8 mouse cellular contexts compared by ENCODE assay signal in the genomic region with DNA sequence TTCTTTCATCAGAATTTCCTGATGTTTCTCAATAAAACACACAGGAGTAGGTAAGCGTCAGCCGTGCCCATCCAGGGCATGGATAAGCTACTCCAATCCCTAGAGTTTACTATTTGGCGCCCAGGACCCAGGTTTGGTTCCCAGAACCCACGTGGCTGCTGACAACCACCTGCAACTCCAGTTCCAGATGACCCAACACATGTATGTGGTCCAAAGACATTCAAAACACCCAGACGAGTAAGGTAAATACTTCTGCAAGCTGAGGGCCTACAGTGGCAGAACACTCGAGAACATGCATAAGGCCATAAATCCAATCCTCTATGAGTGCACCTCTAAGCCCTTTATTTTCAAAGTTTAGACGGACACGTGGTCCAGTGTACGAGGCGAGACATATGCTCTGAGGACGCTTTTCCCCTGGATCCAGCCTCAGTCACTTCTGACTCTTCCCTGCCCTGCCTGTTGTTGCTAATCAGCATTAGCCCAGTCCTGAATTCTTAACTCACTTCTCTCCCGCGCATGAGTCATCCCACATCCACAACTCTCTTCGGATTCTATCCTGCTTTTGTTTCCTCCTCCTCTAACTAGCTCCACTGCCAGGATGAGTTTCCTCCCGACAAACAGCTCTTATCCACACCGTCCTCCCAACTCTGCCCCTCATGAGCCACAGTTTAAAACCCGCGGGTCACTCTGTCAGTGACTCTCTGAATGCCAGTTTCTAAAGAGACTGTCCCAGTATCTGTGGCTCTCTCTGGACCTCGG. TPM values are rescaled to one million over a fixed set of nuclear protein-coding genes. Genes with fewer than 3 reads are reported as not detected.
DNase-seq lines count a peak whose midpoint lies in the region; ATAC-seq and TF ChIP-seq lines count a peak whose summit lies in the region.

No protein-coding gene starts in this region.

- peak overlapping the region; percentile 37; the same call in 1 of the 2 replicates for H3K27ac ChIP-seq in heart, embryonic 10.5 days
- no peak overlapping the region for H3K27ac ChIP-seq in forebrain, embryonic 10.5 days

- H3K27me3 ChIP-seq in heart, embryonic 10.5 days (ENCODE audit: insufficient read depth, poor library complexity, severe bottlenecking), result no peaks in the 10 kb centered on the region
- no peaks in the 10 kb centered on the region for H3K27me3 ChIP-seq in G1E (ENCODE audit: insufficient read depth, low read length)
- no peaks in the 10 kb centered on the region for H3K27me3 ChIP-seq in forebrain, embryonic 10.5 days (ENCODE audit: poor library complexity, severe bottlenecking)

- WGBS in heart, embryonic 10.5 days, result 57% methylated on average over 19 of the region's 19 CpGs
- WGBS in forebrain, embryonic 10.5 days, result 85% methylated on average over 19 of the region's 19 CpGs

- peaks cover 2% of the 10 kb centered on the region; the same call in 1 of the 2 replicates for H3K36me3 ChIP-seq in heart, embryonic 10.5 days
- H3K36me3 ChIP-seq in G1E (replicated peaks), result peaks cover 67% of the 10 kb centered on the region
- peaks cover 18% of the 10 kb centered on the region for H3K36me3 ChIP-seq in forebrain, embryonic 10.5 days (replicated peaks)

- no peaks in the 10 kb centered on the region for H3K9me3 ChIP-seq in heart, embryonic 10.5 days
- H3K9me3 ChIP-seq in G1E (replicated peaks), result no peaks in the 10 kb centered on the region
- no peaks in the 10 kb centered on the region for H3K9me3 ChIP-seq in forebrain, embryonic 10.5 days

- TF ChIP-seq CTCF in G1E (IDR thresholded peaks at IDR 0.05; ENCODE audit: low read depth, low read length), result no peak

- H3K4me1 ChIP-seq in heart, embryonic 10.5 days, result peaks cover 61% of the 10 kb centered on the region
- H3K4me1 ChIP-seq in G1E (ENCODE audit: insufficient read depth, low read depth, low read length), result peaks cover 73% of the 10 kb centered on the region
- peaks cover 55% of the 10 kb centered on the region for H3K4me1 ChIP-seq in forebrain, embryonic 10.5 days

- no peak for ATAC-seq in G1E (ENCODE audit: extremely low read depth, insufficient number of reproducible peaks, low FRiP score, poor library complexity, severe bottlenecking)

- peak overlapping the region; percentile 86 for H3K4me3 ChIP-seq in heart, embryonic 10.5 days
- H3K4me3 ChIP-seq in G1E (ENCODE audit: low read depth, low read length), result peak overlapping the region; percentile 36; the same call in 1 of the 2 replicates
- peak overlapping the region; percentile 96; the same call in 1 of the 2 replicates for H3K4me3 ChIP-seq in forebrain, embryonic 10.5 days

- no peak for DNase-seq in heart, embryonic 10.5 days (ENCODE audit: low spot score)
- DNase-seq in heart, adult 9 months (ENCODE audit: low spot score in 2 of 2), result no peak
- DNase-seq in G1E (ENCODE audit: low spot score) (no peak), liver (peak; percentile 32)
- DNase-seq in forebrain, embryonic 10.5 days (ENCODE audit: extremely low spot score, low spot score), result no peak
- DNase-seq in spleen, postnatal 14 days (ENCODE audit: low spot score in 2 of 2), result no peak
- no peak for DNase-seq in cerebellum, adult 11 months
- no peak for DNase-seq in layer of hippocampus, postnatal 25 days (ENCODE audit: extremely low spot score in 1 of 2, low spot score in 1 of 2)

RNA-seq across cellular contexts. Expression of a gene that starts 3.8 kb away (rescaled TPM):
- 18.4 and 21.0 TPM in 2 replicates for polyA plus RNA-seq in heart, embryonic 10.5 days (2016; fragmentation: Nextera tagmentation; extraction: Ambion mirVana)
- 19.1 and 23.3 TPM in 2 replicates for total RNA-seq in G1E (2014; fragmentation: Nextera tagmentation)
- 21.6 and 21.9 TPM in 2 replicates for total RNA-seq in G1E (2017)
- polyA plus RNA-seq in G1E (2012), result 16.7 and 22.6 TPM in 2 replicates
- 16.6 and 18.6 TPM in 2 replicates for polyA plus RNA-seq in forebrain, embryonic 10.5 days (2016; fragmentation: Nextera tagmentation; extraction: Ambion mirVana)
- total RNA-seq in layer of hippocampus, postnatal 25 days (2021), result 10 to 100 TPM; 49.4 to 53.2 TPM

RNA-seq across cellular contexts. Expression of a gene that starts 6.8 kb away (rescaled TPM):
- 38.1 and 38.3 TPM in 2 replicates for polyA plus RNA-seq in heart, embryonic 10.5 days (2016; fragmentation: Nextera tagmentation; extraction: Ambion mirVana)
- total RNA-seq in G1E (2014; fragmentation: Nextera tagmentation), result 63.7 and 74.7 TPM in 2 replicates
- total RNA-seq in G1E (2017), result 54.8 and 58.6 TPM in 2 replicates
- polyA plus RNA-seq in G1E (2012), result 108 and 116 TPM in 2 replicates
- 48.3 and 52.5 TPM in 2 replicates for polyA plus RNA-seq in forebrain, embryonic 10.5 days (2016; fragmentation: Nextera tagmentation; extraction: Ambion mirVana)
- total RNA-seq in layer of hippocampus, postnatal 25 days (2021), result 10 to 100 TPM; 46.2 to 52.6 TPM

RNA-seq across cellular contexts. Expression of a gene that starts 13.2 kb away (rescaled TPM):
- polyA plus RNA-seq in heart, embryonic 10.5 days (2016; fragmentation: Nextera tagmentation; extraction: Ambion mirVana), result 258 and 286 TPM in 2 replicates
- total RNA-seq in G1E (2014; fragmentation: Nextera tagmentation) (116 and 133 TPM in 2 replicates), G1E (2017) (144 and 169 TPM in 2 replicates)
- polyA plus RNA-seq in G1E (2012), result 103 and 140 TPM in 2 replicates
- 268 and 286 TPM in 2 replicates for polyA plus RNA-seq in forebrain, embryonic 10.5 days (2016; fragmentation: Nextera tagmentation; extraction: Ambion mirVana)
- 100 to 1,000 TPM; 100 to 107 TPM for total RNA-seq in layer of hippocampus, postnatal 25 days (2021)

RNA-seq across cellular contexts. Expression of a gene that starts 24.9 kb away (rescaled TPM):
- 42.9 and 48.9 TPM in 2 replicates for polyA plus RNA-seq in heart, embryonic 10.5 days (2016; fragmentation: Nextera tagmentation; extraction: Ambion mirVana)
- 9.9 and 18.5 TPM in 2 replicates for total RNA-seq in G1E (2014; fragmentation: Nextera tagmentation)
- 44.7 and 54.5 TPM in 2 replicates for total RNA-seq in G1E (2017)
- polyA plus RNA-seq in G1E (2012), result 98.0 and 113 TPM in 2 replicates
- 79.1 and 80.3 TPM in 2 replicates for polyA plus RNA-seq in forebrain, embryonic 10.5 days (2016; fragmentation: Nextera tagmentation; extraction: Ambion mirVana)
- 10 to 100 TPM; 51.8 to 54.2 TPM for total RNA-seq in layer of hippocampus, postnatal 25 days (2021)

RNA-seq across cellular contexts. Expression of a gene that starts 25.1 kb away (rescaled TPM):
- polyA plus RNA-seq in heart, embryonic 10.5 days (2016; fragmentation: Nextera tagmentation; extraction: Ambion mirVana), result 0.55 and 1.1 TPM in 2 replicates
- total RNA-seq in G1E (2014; fragmentation: Nextera tagmentation), result 0.90 and 3.4 TPM in 2 replicates
- 1.2 and 2.1 TPM in 2 replicates for total RNA-seq in G1E (2017)
- 0.11 and 0.13 TPM in 2 replicates for polyA plus RNA-seq in G1E (2012)
- 1.8 and 2.5 TPM in 2 replicates for polyA plus RNA-seq in forebrain, embryonic 10.5 days (2016; fragmentation: Nextera tagmentation; extraction: Ambion mirVana)
- total RNA-seq in layer of hippocampus, postnatal 25 days (2021), result 10 to 100 TPM in 1 of 2 experiments, 1 to 10 TPM in 1; 6.0 to 11.5 TPM

Comparison
In these comparisons a context has a peak if more than half of its experiments do, and no peak if none do; other contexts are left out.
1. H3K4me3 ChIP-seq: peak in every context shown above with its lines; median percentile 96 in forebrain, embryonic 10.5 days; 86 in heart, embryonic 10.5 days; 36 in G1E.